Mouse (Mus musculus) stomach, embryonic 15.5 days (tissue): ENCODE measurements at regions not wholly inside any gene's neighbourhood (a gene's known extent, or its start where the extent isn't known, plus 50 kb on each side); places are given as distances from the start of the nearest gene placed in this dataset.

ENCODE experiments used
- ATAC-seq: fragments of 200-750 bp; cut with Nextera tagmentation; 2 replicates; pipeline ENCODE4 v1.8.0; 2017; ENCODE audit warnings: low read depth, moderate number of reproducible peaks, moderate TSS enrichment; ENCODE audit not compliant: insufficient read depth, low FRiP score
- H3K27ac ChIP-seq: fragments of 300-500 bp; sonication (generic); 2 replicates; pipeline ENCODE4 v1.5.1; 2015; ENCODE audit warnings: mild to moderate bottlenecking, inconsistent platforms
- H3K27me3 ChIP-seq: fragments of 300-500 bp; sonication (generic); replicated peaks from 2 replicates; pipeline ENCODE4 v1.6.1; 2015; ENCODE audit warnings: inconsistent platforms
- H3K36me3 ChIP-seq: fragments of 300-500 bp; sonication (generic); 2 replicates; pipeline ENCODE4 v1.6.1; 2015; ENCODE audit warnings: inconsistent platforms
- H3K4me1 ChIP-seq: fragments of 300-500 bp; sonication (generic); 2 replicates; pipeline ENCODE4 v1.6.1; 2015; ENCODE audit warnings: inconsistent platforms
- H3K4me2 ChIP-seq: fragments of 300-500 bp; sonication (generic); 2 replicates; pipeline ENCODE4 v1.6.1; 2015; ENCODE audit warnings: mild to moderate bottlenecking, inconsistent platforms
- H3K4me3 ChIP-seq: fragments of 300-500 bp; sonication (generic); replicated peaks from 2 replicates; pipeline ENCODE4 v1.5.1; 2015; ENCODE audit warnings: inconsistent platforms
- H3K9ac ChIP-seq: fragments of 300-500 bp; sonication (generic); 2 replicates; pipeline ENCODE4 v1.6.1; 2015; ENCODE audit warnings: inconsistent platforms
- H3K9me3 ChIP-seq: fragments of 300-500 bp; sonication (generic); 2 replicates; pipeline ENCODE4 v1.6.1; 2016; ENCODE audit warnings: inconsistent platforms
- WGBS: fragments of 180-500 bp; shearing (Covaris S2); methylation state at CpG from one replicate; pipeline ENCODE4 v1.1.7; 2015; 5-methylcytosine and 5-hydroxymethylcytosine counted together

DNA sequence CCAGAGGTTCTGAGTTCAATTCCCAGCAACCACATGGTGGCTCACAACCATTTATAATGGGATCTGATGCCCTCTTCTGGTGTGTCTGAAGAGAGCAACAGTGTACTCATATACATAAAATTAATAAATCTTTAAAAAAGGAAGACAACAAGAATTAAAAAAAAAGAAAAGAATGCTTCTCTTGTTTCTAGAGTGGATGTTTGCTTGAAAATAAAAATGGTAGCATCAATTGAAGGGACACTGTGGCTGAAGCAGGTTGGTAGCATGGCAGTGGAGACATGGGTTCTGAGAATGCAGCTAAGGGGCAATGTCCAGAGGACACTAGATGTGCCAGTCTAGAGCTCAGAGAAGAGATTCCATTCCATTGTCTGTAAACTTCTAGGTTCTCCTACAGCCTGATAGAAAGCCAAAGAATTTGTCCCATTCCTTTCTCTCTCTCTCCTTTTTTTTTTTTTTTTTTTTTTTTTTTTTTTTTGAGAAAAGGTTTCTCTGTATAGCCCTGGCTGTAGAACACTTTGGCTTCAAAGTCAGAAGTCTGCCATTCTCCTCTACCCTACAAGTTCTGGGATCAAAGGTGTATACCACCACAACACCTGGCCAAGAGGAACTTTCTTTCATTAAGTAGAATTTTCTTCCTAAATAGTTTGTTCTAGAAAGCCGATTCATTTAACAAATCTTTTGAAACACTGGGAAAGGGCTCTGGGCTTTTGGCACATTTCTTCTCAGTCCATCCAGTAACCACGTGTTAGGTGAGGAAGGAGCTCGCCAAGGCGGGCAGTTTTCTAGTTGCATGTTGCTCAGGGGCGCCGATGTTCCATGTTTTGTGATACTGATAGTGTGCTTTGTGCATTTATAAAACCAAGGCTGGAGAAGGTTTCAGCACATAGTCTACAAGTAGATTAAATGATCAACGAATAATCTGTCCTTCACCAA, 158.1 kb downstream of the Qrsl1 start:
- ATAC-seq: no peak
- Histone ChIP-seq H3K36me3 (no peaks in the 10 kb centered on the region), H3K4me1 (peaks cover 9% of the 10 kb centered on the region; the same call in 1 of the 2 replicates), H3K27me3 (no peaks in the 10 kb centered on the region), H3K4me3 (no peak overlapping the region), H3K4me2 (no peak overlapping the region), H3K9ac (no peak overlapping the region), H3K9me3 (no peaks in the 10 kb centered on the region), H3K27ac (no peak overlapping the region)
- WGBS: 90% methylated on average over 7 of the region's 7 CpGs

DNA sequence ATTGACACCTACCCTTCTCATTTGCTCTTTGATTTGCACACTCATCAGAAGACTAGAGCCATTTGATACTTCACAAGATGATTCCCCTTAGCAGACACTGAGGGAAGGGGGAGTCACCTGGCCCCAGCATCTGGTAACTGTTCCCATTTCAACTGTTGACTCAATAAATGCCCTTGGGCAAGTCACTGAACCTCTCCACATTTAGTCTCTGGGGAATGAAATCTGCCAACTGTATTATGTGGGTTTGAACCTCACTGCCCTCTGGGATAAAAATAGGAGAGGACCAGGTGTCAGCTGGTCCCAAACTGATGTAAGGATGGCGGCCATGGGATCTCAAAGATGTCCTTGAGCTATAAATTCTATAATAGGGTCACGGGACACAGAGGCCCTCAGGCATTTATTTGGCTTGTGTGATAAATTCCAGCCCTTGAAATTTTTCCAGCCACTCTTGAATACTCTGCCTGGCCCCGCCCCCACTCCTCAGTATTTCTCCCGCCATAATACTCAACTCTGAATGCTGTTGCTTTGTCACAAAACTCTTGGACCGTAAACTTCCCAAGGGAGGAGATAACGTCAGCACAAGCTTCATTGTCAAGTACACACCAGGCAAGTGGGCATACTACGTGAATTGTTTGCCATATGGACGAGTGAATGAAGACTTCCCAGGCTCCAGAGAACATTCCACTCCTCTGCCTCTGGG, 155.5 kb downstream of the Qrsl1 start:
- no peak overlapping the region for H3K27ac ChIP-seq
- ATAC-seq: no peak; the same call in 1 of the 2 replicates
- H3K9me3 ChIP-seq: no peaks in the 10 kb centered on the region
- no peak overlapping the region for H3K4me2 ChIP-seq
- H3K4me1 ChIP-seq: no peaks in the 10 kb centered on the region
- 76% methylated on average over 8 of the region's 8 CpGs for WGBS
- no peak overlapping the region for H3K4me3 ChIP-seq
- H3K9ac ChIP-seq: no peak overlapping the region
- H3K27me3 ChIP-seq: no peaks in the 10 kb centered on the region
- H3K36me3 ChIP-seq: no peaks in the 10 kb centered on the region

DNA sequence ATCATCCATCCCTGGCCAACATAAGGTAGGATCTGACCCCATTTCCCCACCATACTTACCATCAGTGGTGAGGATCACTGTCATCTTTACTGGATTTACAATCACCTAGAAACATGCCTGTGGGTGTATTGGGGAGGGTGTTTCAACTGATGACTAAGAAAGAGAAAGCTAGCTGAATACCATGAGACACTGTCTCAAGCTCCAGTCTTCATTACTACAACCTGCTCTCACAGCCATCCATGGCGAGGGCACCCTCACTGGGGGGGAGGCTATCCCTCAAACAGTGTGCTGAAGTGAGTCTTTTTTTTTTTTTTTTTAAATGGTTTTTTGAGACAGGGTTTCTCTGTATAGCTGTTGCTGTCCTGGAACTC, 154.9 kb downstream of the Qrsl1 start:
- 83% methylated on average over 1 of the region's 1 CpGs for WGBS

DNA sequence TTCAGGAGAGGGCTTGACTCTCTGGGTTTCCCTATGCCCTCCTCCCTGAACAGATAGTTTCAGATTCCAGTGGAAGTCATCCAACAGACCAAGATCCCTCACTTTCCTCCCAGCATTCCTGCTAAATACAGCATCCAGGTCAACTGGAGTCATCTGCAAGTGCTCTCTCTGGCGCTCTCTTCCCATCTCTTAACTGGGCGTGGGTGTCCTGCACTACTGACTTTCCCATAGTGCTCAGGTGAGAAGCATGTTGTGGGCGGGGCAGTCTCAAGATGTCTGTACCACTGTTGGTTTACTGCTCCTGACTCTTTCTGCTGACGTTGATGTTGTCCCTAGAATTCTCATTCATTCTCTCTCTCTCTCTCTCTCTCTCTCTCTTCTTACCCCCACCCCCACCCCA, 154.0 kb downstream of the Qrsl1 start:
- WGBS: 84% methylated on average over 4 of the region's 4 CpGs
- Histone ChIP-seq H3K4me2 (no peak overlapping the region), H3K27me3 (no peaks in the 10 kb centered on the region), H3K9me3 (no peaks in the 10 kb centered on the region), H3K9ac (no peak overlapping the region), H3K36me3 (no peaks in the 10 kb centered on the region), H3K4me3 (no peak overlapping the region), H3K4me1 (peaks cover 4% of the 10 kb centered on the region; the same call in 1 of the 2 replicates), H3K27ac (no peak overlapping the region)
- ATAC-seq: no peak

More for the DNA sequence above, 154.9 kb downstream of the Qrsl1 start:
- Histone ChIP-seq H3K9me3 (no peaks in the 10 kb centered on the region), H3K36me3 (no peaks in the 10 kb centered on the region), H3K4me3 (no peak overlapping the region), H3K4me1 (peaks cover under 1% of the 10 kb centered on the region; the same call in 1 of the 2 replicates), H3K9ac (no peak overlapping the region), H3K27me3 (no peaks in the 10 kb centered on the region), H3K4me2 (no peak overlapping the region), H3K27ac (no peak overlapping the region)
- no peak for ATAC-seq

DNA sequence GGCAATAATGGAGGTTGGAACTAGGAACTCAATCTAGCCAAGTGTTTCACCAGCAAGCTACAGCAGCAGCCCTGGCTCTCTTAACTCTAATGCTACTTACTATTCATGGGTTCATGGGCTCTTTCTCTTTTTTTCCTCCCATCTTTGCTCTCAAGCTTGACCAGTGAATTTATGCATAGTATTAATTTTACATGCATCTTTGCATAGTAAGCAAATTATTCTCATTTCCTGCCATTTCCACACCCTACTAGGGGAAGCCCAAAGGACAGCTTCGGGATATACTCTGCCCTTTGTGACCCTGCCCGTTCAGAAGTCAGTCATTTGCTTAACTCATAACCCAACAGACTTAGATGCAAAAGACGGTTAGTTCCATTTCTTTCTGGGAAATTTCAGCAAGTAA, 153.2 kb downstream of the Qrsl1 start:
- ATAC-seq: no peak
- Histone ChIP-seq H3K9ac (no peak overlapping the region), H3K4me3 (no peak overlapping the region), H3K27ac (no peak overlapping the region), H3K27me3 (no peaks in the 10 kb centered on the region), H3K36me3 (no peaks in the 10 kb centered on the region), H3K9me3 (no peaks in the 10 kb centered on the region), H3K4me2 (no peak overlapping the region), H3K4me1 (peaks cover 4% of the 10 kb centered on the region; the same call in 1 of the 2 replicates)
- WGBS: 82% methylated on average over 3 of the region's 3 CpGs

DNA sequence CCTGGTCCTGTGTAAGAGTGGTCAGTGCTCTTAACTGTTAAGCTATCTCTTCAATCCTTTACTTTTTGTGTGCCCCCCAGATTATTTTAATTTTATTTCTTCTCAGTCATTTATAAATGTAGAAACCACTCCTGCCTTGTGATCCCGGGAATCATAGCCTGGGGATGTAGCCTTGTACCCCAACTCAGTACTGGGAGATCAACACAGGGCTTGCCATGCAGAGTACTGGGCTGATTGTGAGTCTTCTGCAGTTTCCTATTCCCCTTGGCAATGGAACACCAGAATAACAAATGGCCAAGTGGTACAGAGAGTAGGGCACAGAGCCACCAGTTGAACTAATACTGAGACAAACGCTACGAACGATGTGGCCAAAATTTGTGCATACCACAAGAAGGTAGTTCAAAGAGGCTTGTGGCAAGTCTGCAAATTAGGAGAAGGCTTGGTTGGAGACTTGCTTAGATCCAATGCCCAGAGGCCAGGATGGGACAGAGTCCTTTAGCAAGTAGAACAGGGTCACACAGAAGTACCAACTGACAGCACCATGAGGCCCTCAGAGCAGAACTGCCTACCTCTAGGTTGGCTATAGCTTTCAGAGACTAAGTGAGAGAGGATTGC, 151.9 kb downstream of the Qrsl1 start:
- Histone ChIP-seq H3K4me3 (no peak overlapping the region), H3K9ac (no peak overlapping the region), H3K36me3 (no peaks in the 10 kb centered on the region), H3K4me2 (no peak overlapping the region), H3K27ac (no peak overlapping the region), H3K9me3 (no peaks in the 10 kb centered on the region), H3K27me3 (no peaks in the 10 kb centered on the region), H3K4me1 (peaks cover 4% of the 10 kb centered on the region; the same call in 1 of the 2 replicates)
- no peak for ATAC-seq
- 87% methylated on average over 4 of the region's 4 CpGs for WGBS

DNA sequence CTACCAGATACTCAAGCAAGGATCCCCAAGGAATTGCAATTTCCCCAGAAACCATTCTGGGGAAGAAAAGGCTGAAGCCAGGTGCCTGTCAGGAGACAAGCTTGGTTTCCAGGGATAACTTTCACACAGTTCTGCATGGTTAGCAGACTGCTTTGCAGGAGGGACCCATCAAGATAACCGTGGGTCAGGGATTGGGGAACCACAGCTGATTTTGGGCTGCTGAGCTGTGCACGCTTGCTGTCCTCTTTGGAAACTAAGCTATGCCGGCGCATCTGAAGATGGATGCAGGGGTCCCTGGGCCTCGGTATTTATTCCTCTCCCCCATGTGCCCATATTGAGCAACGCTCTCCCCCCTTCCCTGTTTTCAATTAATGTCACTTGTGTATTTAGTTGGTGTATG, 151.1 kb downstream of the Qrsl1 start:
- H3K27ac ChIP-seq: no peak overlapping the region
- H3K4me2 ChIP-seq: no peak overlapping the region
- H3K36me3 ChIP-seq: no peaks in the 10 kb centered on the region
- H3K27me3 ChIP-seq: no peaks in the 10 kb centered on the region
- no peak overlapping the region for H3K9ac ChIP-seq
- H3K9me3 ChIP-seq: no peaks in the 10 kb centered on the region
- ATAC-seq: no peak
- WGBS: 85% methylated on average over 6 of the region's 6 CpGs
- H3K4me1 ChIP-seq: peaks cover 4% of the 10 kb centered on the region; the same call in 1 of the 2 replicates
- no peak overlapping the region for H3K4me3 ChIP-seq

DNA sequence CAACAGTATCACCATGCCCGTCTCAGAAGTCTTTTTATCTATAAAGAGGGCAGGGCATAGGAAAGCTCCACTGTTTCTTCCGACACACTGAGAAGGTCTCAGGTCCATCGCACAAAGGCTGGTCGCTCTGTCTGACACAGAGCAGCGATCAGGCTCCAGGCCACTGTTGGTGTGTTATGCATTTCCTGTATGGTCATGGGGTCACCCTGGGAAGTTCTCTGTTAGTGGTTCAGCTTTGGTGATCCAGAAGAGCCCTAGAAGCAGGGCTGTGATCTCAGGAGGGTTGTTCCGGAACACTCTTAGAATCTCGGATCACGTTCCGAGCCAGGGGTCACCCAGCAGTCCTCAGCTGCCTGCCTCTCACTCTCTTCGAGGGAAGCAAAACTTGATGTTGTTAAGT, 150.7 kb downstream of the Qrsl1 start:
- WGBS: 71% methylated on average over 10 of the region's 10 CpGs
- Histone ChIP-seq H3K4me2 (no peak overlapping the region), H3K27me3 (no peaks in the 10 kb centered on the region), H3K9ac (no peak overlapping the region), H3K4me1 (peaks cover 4% of the 10 kb centered on the region; the same call in 1 of the 2 replicates), H3K36me3 (no peaks in the 10 kb centered on the region), H3K9me3 (no peaks in the 10 kb centered on the region), H3K27ac (no peak overlapping the region), H3K4me3 (no peak overlapping the region)
- ATAC-seq: no peak

DNA sequence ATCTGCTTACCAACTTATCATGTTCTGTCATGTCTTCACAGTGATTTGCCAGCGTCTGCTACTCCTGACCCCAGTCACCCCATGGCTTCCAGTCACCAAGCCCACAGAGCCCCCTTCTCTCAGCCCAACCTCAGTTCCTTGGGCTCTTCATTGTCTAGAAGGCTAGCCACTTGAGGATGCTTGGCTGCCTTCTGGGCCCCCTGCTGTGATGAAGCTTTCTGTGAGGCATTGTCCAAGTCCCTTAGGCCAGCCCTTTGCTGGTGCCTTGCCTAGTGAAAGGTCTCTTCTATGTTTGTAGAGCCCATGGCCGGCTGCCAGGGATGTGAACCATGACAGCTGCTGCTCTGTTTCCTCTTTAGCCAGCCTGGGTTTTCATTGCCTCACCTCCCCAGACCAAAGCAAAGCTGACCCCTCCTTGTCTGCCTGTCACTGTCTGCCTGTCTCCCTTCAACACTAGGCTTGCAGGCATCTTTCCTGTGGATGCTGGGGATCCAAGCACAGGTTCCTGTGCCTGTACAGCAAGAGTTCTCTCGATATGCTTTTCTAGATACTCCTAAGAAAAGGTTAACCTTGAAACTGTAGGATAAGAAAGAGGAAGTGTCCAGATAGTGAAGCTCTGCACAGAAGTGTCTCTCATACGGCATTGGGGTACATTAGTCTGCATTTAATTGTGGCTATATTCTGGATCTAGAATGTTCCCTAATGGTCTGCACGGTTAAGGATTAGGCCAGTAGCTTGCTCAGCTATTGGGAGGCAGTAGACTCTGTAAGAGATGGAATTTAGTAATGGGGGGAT, 149.5 kb downstream of the Qrsl1 start:
- 0 out of 2 replicates have a peak, but pooled peaks have one; percentile 14 for ATAC-seq
- H3K4me1 ChIP-seq: peaks cover 4% of the 10 kb centered on the region; the same call in 1 of the 2 replicates
- no peak overlapping the region for H3K9ac ChIP-seq
- H3K27ac ChIP-seq: no peak overlapping the region; the same call in 1 of the 2 replicates
- H3K36me3 ChIP-seq: no peaks in the 10 kb centered on the region
- WGBS: 40% methylated on average over 5 of the region's 5 CpGs
- H3K9me3 ChIP-seq: no peaks in the 10 kb centered on the region
- H3K27me3 ChIP-seq: no peaks in the 10 kb centered on the region
- H3K4me3 ChIP-seq: no peak overlapping the region
- H3K4me2 ChIP-seq: no peak overlapping the region

DNA sequence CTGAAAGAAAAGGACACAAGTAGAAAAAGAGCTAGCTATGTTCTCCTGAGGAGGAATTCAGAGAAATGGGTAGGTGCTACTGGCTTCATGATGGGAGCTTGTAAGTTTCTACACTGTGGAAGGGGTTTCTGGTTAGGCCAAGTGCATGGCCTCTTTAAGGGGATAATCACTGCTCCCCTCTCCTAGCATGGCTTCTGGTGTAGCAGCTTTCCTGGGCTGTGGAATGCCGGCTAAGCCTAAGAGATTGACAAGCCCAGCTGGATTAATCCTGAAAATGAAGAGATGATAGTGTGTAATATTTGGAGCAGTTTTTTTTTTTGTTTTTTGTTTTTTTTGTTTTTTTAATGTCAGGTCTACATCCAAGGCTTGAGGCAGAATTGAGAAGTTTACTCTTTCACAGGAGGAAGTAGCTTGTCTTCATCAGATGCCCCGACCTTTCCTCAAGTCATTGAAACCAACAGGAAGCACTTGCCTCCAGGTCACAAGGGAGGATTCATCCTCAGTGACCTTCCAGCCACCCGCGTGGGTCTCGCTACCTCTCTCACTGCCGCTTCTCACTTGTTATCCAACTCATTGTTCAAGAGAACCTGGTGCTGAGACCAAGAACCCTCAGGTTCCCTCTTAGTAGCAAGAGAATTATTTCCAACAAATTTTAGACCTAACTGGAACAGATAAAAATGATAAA, 144.5 kb downstream of the Qrsl1 start:
- no peak for ATAC-seq
- no peaks in the 10 kb centered on the region for H3K9me3 ChIP-seq
- no peaks in the 10 kb centered on the region for H3K36me3 ChIP-seq
- H3K4me3 ChIP-seq: no peak overlapping the region
- no peak overlapping the region for H3K9ac ChIP-seq
- WGBS: 71% methylated on average over 6 of the region's 6 CpGs
- H3K4me2 ChIP-seq: no peak overlapping the region
- no peak overlapping the region for H3K27ac ChIP-seq
- 0 out of 2 replicates have a peak, but pooled peaks cover under 1% of the 10 kb centered on the region for H3K4me1 ChIP-seq
- no peaks in the 10 kb centered on the region for H3K27me3 ChIP-seq
